Mouse (Mus musculus) G1E (cell line): ENCODE measurements around the gene Dock2. TPM values are rescaled to one million over a fixed set of nuclear protein-coding genes. Genes with fewer than 3 reads are reported as not detected.
"Not testable (repeated sequence)": the region's sequence is repeated elsewhere in the genome, so short reads cannot be mapped to it uniquely, and the experiment has no call there.

Experiments used
- ATAC-seq: 2 replicates; pipeline ENCODE4 v1.8.0; 2016; ENCODE audit warnings: mild to moderate bottlenecking; ENCODE audit not compliant: insufficient number of reproducible peaks, poor library complexity, low FRiP score, severe bottlenecking; ENCODE audit errors: extremely low read depth
- DNase-seq: peaks from one replicate; pipeline ENCODE4 v3.0.0; 2012; ENCODE audit warnings: low spot score
- H3K27me3 ChIP-seq: 2 replicates; pipeline ENCODE4 v1.6.1; 2012; ENCODE audit warnings: mild to moderate bottlenecking, low read length, inconsistent platforms; ENCODE audit not compliant: insufficient read depth
- H3K36me3 ChIP-seq: replicated peaks from 2 replicates; pipeline ENCODE3; 2012; ENCODE audit warnings: mild to moderate bottlenecking, inconsistent platforms
- H3K4me1 ChIP-seq: 2 replicates; pipeline ENCODE4 v1.6.1; 2012; ENCODE audit warnings: low read depth, low read length, inconsistent platforms, mixed read lengths; ENCODE audit not compliant: insufficient read depth
- H3K4me3 ChIP-seq: 2 replicates; pipeline ENCODE4 v1.5.1; 2012; ENCODE audit warnings: low read depth, mild to moderate bottlenecking, inconsistent platforms, low read length, moderate library complexity, mixed read lengths
- H3K9me3 ChIP-seq: replicated peaks from 2 replicates; pipeline ENCODE4 v1.6.1; 2012; ENCODE audit warnings: inconsistent platforms
- CTCF ChIP-seq: IDR thresholded peaks from 2 replicates; pipeline ENCODE4 v1.5.1; 2012; ENCODE audit warnings: low read depth, low read length, inconsistent platforms, mixed read lengths
- GATA1 ChIP-seq: IDR thresholded peaks from 2 replicates; pipeline ENCODE4 v1.6.1; 2012; ENCODE audit warnings: borderline replicate concordance, low read length, inconsistent platforms, mixed read lengths
- GATA2 ChIP-seq: IDR thresholded peaks from 2 replicates; pipeline ENCODE4 v1.6.1; 2012; ENCODE audit warnings: low read depth, low read length, inconsistent platforms, borderline replicate concordance
- POLR2AphosphoS5 ChIP-seq: IDR thresholded peaks from 2 replicates; pipeline ENCODE4 v1.6.1; 2012; ENCODE audit warnings: low read depth, low read length, inconsistent platforms; ENCODE audit not compliant: insufficient replicate concordance
- TAL1 ChIP-seq: conservative IDR thresholded peaks from 2 replicates; pipeline ENCODE4 v1.6.1; 2012; ENCODE audit warnings: low read depth, low read length, inconsistent platforms, mixed read lengths
- polyA plus RNA-seq: library from polyadenylated mRNA; stranded (reverse); fragments of >175 nt; gene quantifications from 2 replicates; pipeline ENCODE4 v1.2.3, GENCODE M21; 2012
- total RNA-seq, 2 experiments: library from RNA; stranded (forward) in 1 of 2; stranded (reverse) in 1 of 2; fragments of 200-1000 nt in 1 of 2; fragments of >200 nt in 1 of 2; fragmentation: Nextera tagmentation in 1 of 2; gene quantifications; 2 replicates each; pipeline ENCODE4 v1.2.3; 2014 to 2017

The Dock2 gene
- total RNA-seq (2014; fragmentation: Nextera tagmentation) (4.7 and 9.1 TPM in 2 replicates), total RNA-seq (2017) (17.2 and 20.0 TPM in 2 replicates), polyA plus RNA-seq (2.8 and 3.0 TPM in 2 replicates)

DNA sequence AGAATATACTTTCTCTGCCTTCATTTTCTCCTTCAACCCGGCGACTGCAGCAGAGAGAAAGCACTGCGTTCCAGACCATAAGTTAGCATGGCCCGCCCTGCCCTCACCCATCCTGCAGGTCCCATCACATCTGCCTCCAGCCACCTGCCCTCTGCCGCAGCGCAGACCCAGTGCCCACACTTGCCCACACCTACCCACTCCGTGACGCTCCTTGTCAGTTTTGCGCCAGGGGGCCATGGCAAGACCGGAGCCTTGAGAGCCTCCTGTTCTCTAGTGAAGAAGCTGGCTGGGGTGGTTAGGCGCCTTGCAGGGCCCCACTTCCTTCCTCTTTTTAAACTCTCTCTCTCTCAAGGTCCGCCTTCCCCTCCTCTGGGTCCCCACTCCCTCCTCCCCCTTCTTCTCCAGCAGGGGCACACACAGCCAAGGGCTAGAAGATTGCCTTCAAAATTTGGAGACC, at the start of gene Dock2:
TSS of gene Dock2 (minus strand) at position 306 of the 457 bp plus-strand sequence.
- H3K36me3 ChIP-seq, result no peaks in the 10 kb centered on the region
- TF ChIP-seq CTCF (no peak), GATA2 (no peak), POLR2AphosphoS5 (no peak), GATA1 (no peak), TAL1 (no peak)
- no peaks in the 10 kb centered on the region for H3K4me1 ChIP-seq
- no peaks in the 10 kb centered on the region for H3K27me3 ChIP-seq
- peak; percentile 62; the same call in 1 of the 2 replicates for ATAC-seq
- peak within 1 kb of the TSS; percentile 55 for H3K4me3 ChIP-seq
- peaks cover 17% of the 10 kb centered on the region; the same call in 1 of the 2 replicates for H3K9me3 ChIP-seq
- DNase-seq, result no peak

- peaks cover 13% of the 10 kb centered on the region for H3K4me1 ChIP-seq
- H3K9me3 ChIP-seq, result no peaks in the 10 kb centered on the region
- ATAC-seq (no peak), DNase-seq (no peak)
- peak overlapping the region; percentile 83 for H3K4me3 ChIP-seq
- H3K36me3 ChIP-seq, result peaks cover 33% of the 10 kb centered on the region
- no peaks in the 10 kb centered on the region for H3K27me3 ChIP-seq
- TF ChIP-seq POLR2AphosphoS5 (no peak), GATA1 (no peak), GATA2 (no peak), CTCF (no peak), TAL1 (no peak)
Measured at GRCm38 (mm10) chr11:34832678-34833077, 49.0 kb upstream of the Dock2 start.

DNA sequence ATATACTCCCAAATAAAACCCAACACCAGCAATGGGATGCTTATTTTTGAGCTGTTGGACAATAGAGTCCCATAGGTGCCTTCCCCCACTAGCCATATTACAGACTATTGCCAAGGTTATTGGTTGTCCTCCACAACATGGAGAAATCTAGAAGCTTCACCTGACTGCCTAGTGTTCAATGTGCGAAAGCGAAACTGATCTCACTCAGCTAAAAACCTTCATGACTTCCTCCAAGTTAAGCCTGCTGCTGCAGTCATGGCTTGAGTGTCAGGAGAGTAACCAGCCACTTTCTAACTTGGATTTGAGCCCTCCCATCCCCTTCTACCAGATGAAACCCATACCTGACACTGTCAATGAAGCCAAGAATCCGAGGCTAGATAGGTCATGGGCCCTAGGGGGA, 44.1 kb upstream of the Dock2 start:
- H3K4me1 ChIP-seq, result peaks cover 8% of the 10 kb centered on the region
- no peaks in the 10 kb centered on the region for H3K9me3 ChIP-seq
- ATAC-seq (no peak), DNase-seq (no peak)
- no peak overlapping the region for H3K4me3 ChIP-seq
- H3K27me3 ChIP-seq, result no peaks in the 10 kb centered on the region
- TF ChIP-seq POLR2AphosphoS5, result no peak
- no peak for TF ChIP-seq GATA1
- peaks cover 66% of the 10 kb centered on the region for H3K36me3 ChIP-seq

GRCm38 (mm10) chr11:34826940-34827339, 43.2 kb upstream of the Dock2 start:
- H3K9me3 ChIP-seq, result no peaks in the 10 kb centered on the region
- H3K27me3 ChIP-seq, result no peaks in the 10 kb centered on the region
- H3K4me3 ChIP-seq, result no peak overlapping the region
- DNase-seq, result no peak
- TF ChIP-seq GATA1 (no peak), CTCF (no peak), TAL1 (no peak), POLR2AphosphoS5 (no peak), GATA2 (no peak)
- peak; percentile 67 for ATAC-seq
- H3K4me1 ChIP-seq, result peaks cover 3% of the 10 kb centered on the region; the same call in 1 of the 2 replicates
- H3K36me3 ChIP-seq, result peaks cover 72% of the 10 kb centered on the region

- Histone ChIP-seq H3K36me3 (peaks cover 77% of the 10 kb centered on the region), H3K4me1 (no peaks in the 10 kb centered on the region; the same call in 1 of the 2 replicates), H3K9me3 (no peaks in the 10 kb centered on the region), H3K4me3 (no peak overlapping the region), H3K27me3 (no peaks in the 10 kb centered on the region)
- ATAC-seq (no peak), DNase-seq (no peak)
- TF ChIP-seq POLR2AphosphoS5 (no peak), TAL1 (no peak), CTCF (no peak), GATA1 (no peak), GATA2 (no peak)
Measured at GRCm38 (mm10) chr11:34824791-34825190, 41.1 kb upstream of the Dock2 start.

DNA sequence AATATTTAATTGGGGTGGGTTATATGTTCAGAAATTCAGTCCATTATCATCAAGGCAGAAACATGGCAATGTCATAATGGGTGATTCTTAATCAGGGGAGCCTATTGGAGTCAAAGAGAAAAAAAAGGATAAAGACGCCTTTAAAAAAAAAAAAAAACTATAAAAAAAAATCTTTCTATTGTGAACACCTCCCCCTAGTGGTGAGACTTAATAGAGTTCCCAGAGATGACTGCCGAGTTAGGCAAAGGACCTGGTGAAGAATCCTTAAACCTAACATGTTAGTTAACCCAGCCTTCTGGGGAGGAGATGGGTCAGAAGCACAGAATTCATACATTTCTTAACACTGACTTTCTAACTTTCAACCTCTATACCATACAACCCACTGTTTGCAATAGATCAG, 31.1 kb upstream of the Dock2 start:
- Histone ChIP-seq H3K27me3 (no peaks in the 10 kb centered on the region), H3K4me1 (no peaks in the 10 kb centered on the region), H3K36me3 (peaks cover 82% of the 10 kb centered on the region), H3K9me3 (no peaks in the 10 kb centered on the region; the same call in 1 of the 2 replicates), H3K4me3 (no peak overlapping the region)
- DNase-seq (peak; percentile 9), ATAC-seq (no peak)
- TF ChIP-seq CTCF (no peak), GATA1 (no peak), TAL1 (no peak), POLR2AphosphoS5 (no peak), GATA2 (no peak)

GRCm38 (mm10) chr11:34814319-34814718, 30.6 kb upstream of the Dock2 start:
- DNase-seq (no peak), ATAC-seq (no peak)
- Histone ChIP-seq H3K4me3 (no peak overlapping the region), H3K27me3 (no peaks in the 10 kb centered on the region), H3K9me3 (no peaks in the 10 kb centered on the region; the same call in 1 of the 2 replicates), H3K4me1 (no peaks in the 10 kb centered on the region), H3K36me3 (peaks cover 83% of the 10 kb centered on the region)
- no peak for TF ChIP-seq GATA2
- no peak for TF ChIP-seq CTCF

GRCm38 (mm10) chr11:34805026-34805425, 21.3 kb upstream of the Dock2 start:
- not testable (repeated sequence) for ATAC-seq
- peaks cover 14% of the 10 kb centered on the region for H3K36me3 ChIP-seq

DNA sequence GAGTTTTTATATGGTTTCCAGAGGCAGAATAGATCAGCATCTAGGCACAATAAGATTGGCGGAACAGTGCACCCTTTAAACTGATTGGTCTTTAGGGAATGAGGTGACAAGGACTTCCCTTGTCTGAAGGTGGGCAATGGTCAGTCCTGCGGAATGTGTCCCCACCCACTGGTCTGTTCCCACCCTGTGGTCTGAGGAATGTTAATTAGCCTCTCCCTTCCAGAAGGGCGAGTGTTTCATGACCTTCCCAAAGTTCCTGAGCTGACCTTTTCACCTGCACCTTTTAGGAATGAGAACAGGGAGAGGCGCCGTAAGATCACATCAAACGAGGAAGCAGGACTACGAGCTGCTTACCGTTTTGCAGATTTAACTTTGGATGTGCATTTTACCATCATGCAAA, 14.4 kb upstream of the Dock2 start:
- ATAC-seq, H3K36me3 ChIP-seq, H3K4me1 ChIP-seq, H3K4me3 ChIP-seq, H3K27me3 ChIP-seq, DNase-seq, H3K9me3 ChIP-seq: not testable (repeated sequence)

More at GRCm38 (mm10) chr11:34805026-34805425, 21.3 kb upstream of the Dock2 start:
- H3K4me1 ChIP-seq, H3K4me3 ChIP-seq, DNase-seq, H3K9me3 ChIP-seq, H3K27me3 ChIP-seq: not testable (repeated sequence)
